In genomic region chr1:71651828-71652227, GRCm38 (mm10) we compare ENCODE assay signal across 9 mouse cellular contexts. TPM values are rescaled to one million over a fixed set of nuclear protein-coding genes. Genes with fewer than 3 reads are reported as not detected.
A peak's percentile ranks its signal among the peaks of the same experiment; 100 is the strongest.
DNase-seq lines count a peak whose midpoint lies in the region; ATAC-seq and TF ChIP-seq lines count a peak whose summit lies in the region.
"Had no signal": no experiment of that assay in that cellular context is flagged by ENCODE, and none has a peak within 500 bp of the region (broad histone marks: within the 10 kb centered on the region; RNA-seq: fewer than 3 reads in every experiment).

No protein-coding gene starts in this region.

- H3K27ac ChIP-seq in lung, embryonic 15.5 days, result no peak overlapping the region
- peak overlapping the region; percentile 98; the same call in 1 of the 2 replicates for H3K27ac ChIP-seq in forebrain, embryonic 10.5 days
- no peak overlapping the region for H3K27ac ChIP-seq in intestine, postnatal 0 days (ENCODE audit: low read depth, low read length)
- H3K27ac ChIP-seq in neural tube, embryonic 15.5 days (replicated peaks), result no peak overlapping the region

- no peaks in the 10 kb centered on the region for H3K9me3 ChIP-seq in lung, embryonic 15.5 days
- no peaks in the 10 kb centered on the region for H3K9me3 ChIP-seq in forebrain, embryonic 10.5 days
- H3K9me3 ChIP-seq in intestine, postnatal 0 days (ENCODE audit: control insufficient read depth), result no peaks in the 10 kb centered on the region
- no peaks in the 10 kb centered on the region for H3K9me3 ChIP-seq in neural tube, embryonic 15.5 days (replicated peaks)

- no peak overlapping the region; the same call in 1 of the 2 replicates for H3K9ac ChIP-seq in lung, embryonic 15.5 days
- no peak overlapping the region for H3K9ac ChIP-seq in intestine, postnatal 0 days (ENCODE audit: low read depth, low read length)
- no peak overlapping the region for H3K9ac ChIP-seq in neural tube, embryonic 15.5 days (replicated peaks)

- peak overlapping the region; percentile 93 for H3K4me2 ChIP-seq in lung, embryonic 15.5 days
- peak overlapping the region; percentile 86 for H3K4me2 ChIP-seq in intestine, postnatal 0 days (replicated peaks; ENCODE audit: low read depth)
- peak overlapping the region; percentile 98 for H3K4me2 ChIP-seq in neural tube, embryonic 15.5 days

- H3K4me1 ChIP-seq in lung, embryonic 15.5 days, result peaks cover 20% of the 10 kb centered on the region
- peaks cover 34% of the 10 kb centered on the region for H3K4me1 ChIP-seq in forebrain, embryonic 10.5 days
- no peaks in the 10 kb centered on the region; the same call in 1 of the 2 replicates for H3K4me1 ChIP-seq in intestine, postnatal 0 days (replicated peaks; ENCODE audit: control insufficient read depth, insufficient read depth, low read length)
- peaks cover 20% of the 10 kb centered on the region for H3K4me1 ChIP-seq in neural tube, embryonic 15.5 days

- TF ChIP-seq CTCF in intestine, postnatal 0 days (IDR thresholded peaks at IDR 0.05; ENCODE audit: low read depth), result no peak

- H3K27me3 ChIP-seq in lung, embryonic 15.5 days, result no peaks in the 10 kb centered on the region
- H3K27me3 ChIP-seq in forebrain, embryonic 10.5 days (ENCODE audit: poor library complexity, severe bottlenecking), result no peaks in the 10 kb centered on the region
- no peaks in the 10 kb centered on the region for H3K27me3 ChIP-seq in intestine, postnatal 0 days (replicated peaks; ENCODE audit: control insufficient read depth, insufficient read depth, low read length)
- 0 out of 2 replicates have a peak, but pooled peaks cover 5% of the 10 kb centered on the region for H3K27me3 ChIP-seq in neural tube, embryonic 15.5 days (replicated peaks)

- DNase-seq in lung, postnatal 4 days, result no peak
- DNase-seq in forebrain, embryonic 10.5 days (ENCODE audit: extremely low spot score, low spot score), result no peak
- DNase-seq in natural killer cell, adult 2 months (ENCODE audit: low spot score in 2 of 2), result no peak
- no peak for DNase-seq in kidney, adult 8-10 months
- DNase-seq: cerebellum, postnatal 36 days had no signal

- ATAC-seq in lung, embryonic 15.5 days (ENCODE audit: borderline replicate concordance, extremely low read depth, low FRiP score, low TSS enrichment), result no peak
- no peak for ATAC-seq in intestine, postnatal 0 days
- ATAC-seq in neural tube, embryonic 15.5 days (ENCODE audit: low FRiP score), result no peak
- ATAC-seq in erythroid progenitor cell, adult 5-6 weeks (replicated peaks; ENCODE audit: low FRiP score, poor library complexity, severe bottlenecking), result no peak

- WGBS in lung, embryonic 15.5 days, result 8% methylated on average over 1 of the region's 1 CpGs
- WGBS in forebrain, embryonic 10.5 days, result 46% methylated on average over 1 of the region's 1 CpGs
- 5% methylated on average over 1 of the region's 1 CpGs for WGBS in intestine, postnatal 0 days
- 44% methylated on average over 1 of the region's 1 CpGs for WGBS in neural tube, embryonic 15.5 days

- H3K36me3 ChIP-seq in lung, embryonic 15.5 days, result peaks cover 27% of the 10 kb centered on the region
- H3K36me3 ChIP-seq in forebrain, embryonic 10.5 days (replicated peaks), result peaks cover 42% of the 10 kb centered on the region
- H3K36me3 ChIP-seq in intestine, postnatal 0 days (ENCODE audit: control insufficient read depth, insufficient read depth), result no peaks in the 10 kb centered on the region
- no peaks in the 10 kb centered on the region for H3K36me3 ChIP-seq in neural tube, embryonic 15.5 days

- H3K4me3 ChIP-seq in lung, embryonic 15.5 days, result peak overlapping the region; percentile 70
- peak overlapping the region; percentile 79 for H3K4me3 ChIP-seq in forebrain, embryonic 10.5 days
- H3K4me3 ChIP-seq in intestine, postnatal 0 days (ENCODE audit: low read depth, low read length), result peak overlapping the region; percentile 21
- H3K4me3 ChIP-seq in neural tube, embryonic 15.5 days (replicated peaks), result peak overlapping the region; percentile 57; the same call in 1 of the 2 replicates

RNA-seq across cellular contexts. Expression of gene Fn1, which starts 1.2 kb away (rescaled TPM):
- polyA plus RNA-seq in lung, embryonic 15.5 days (2015; fragmentation: Nextera tagmentation; extraction: Ambion mirVana), result 126 and 141 TPM in 2 replicates
- polyA plus RNA-seq in forebrain, embryonic 10.5 days (2016; fragmentation: Nextera tagmentation; extraction: Ambion mirVana), result 94.7 and 94.9 TPM in 2 replicates
- 38.3 and 43.1 TPM in 2 replicates for polyA plus RNA-seq in intestine, postnatal 0 days (2015; fragmentation: Nextera tagmentation; extraction: Ambion mirVana)
- 27.1 and 51.2 TPM in 2 replicates for polyA plus RNA-seq in neural tube, embryonic 15.5 days (2015; fragmentation: Nextera tagmentation; extraction: Ambion mirVana)
- total RNA-seq in erythroid progenitor cell, adult 5-6 weeks (2015; ENCODE audit: low replicate concordance), result 72.1 and 78.6 TPM in 2 replicates
- 13.5 and 35.3 TPM in 2 replicates for total RNA-seq in erythroid progenitor cell, adult 5-6 weeks (2017; ENCODE audit: low replicate concordance)

Comparison
In these comparisons a context has a peak if more than half of its experiments do, and no peak if none do; other contexts are left out.
1. H3K4me3 ChIP-seq: peak in every context shown above with its lines; median percentile 79 in forebrain, embryonic 10.5 days; 70 in lung, embryonic 15.5 days; 57 in neural tube, embryonic 15.5 days; 21 in intestine, postnatal 0 days.